Mouse (Mus musculus) olfactory bulb, adult 2 months (tissue): ENCODE measurements at regions not wholly inside any gene's neighbourhood (a gene's known extent, or its start where the extent isn't known, plus 50 kb on each side); places are given as distances from the start of the nearest gene placed in this dataset.

Experiments used
- H3K27ac ChIP-seq: fragments of 200-500 bp; 2 replicates; pipeline ENCODE4 v1.5.1; 2012; ENCODE audit warnings: low read depth, low read length; ENCODE audit not compliant: insufficient read depth
- H3K4me1 ChIP-seq: fragments of 200-500 bp; 2 replicates; pipeline ENCODE4 v1.6.1; 2012; ENCODE audit warnings: low read length; ENCODE audit not compliant: control insufficient read depth, insufficient read depth
- H3K4me3 ChIP-seq: fragments of 200-500 bp; 2 replicates; pipeline ENCODE4 v1.5.1; 2012; ENCODE audit warnings: mild to moderate bottlenecking, low read depth, low read length, moderate library complexity; ENCODE audit not compliant: insufficient read depth
- CTCF ChIP-seq: fragments of 200-500 bp; IDR thresholded peaks from 2 replicates; pipeline ENCODE4 v1.5.1; 2012; ENCODE audit warnings: low read depth, mild to moderate bottlenecking, low read length, moderate library complexity; ENCODE audit not compliant: insufficient read depth
- POLR2A ChIP-seq: fragments of 200-500 bp; IDR thresholded peaks from 2 replicates; pipeline ENCODE4 v1.6.1; 2012; ENCODE audit warnings: mild to moderate bottlenecking, low read depth, low read length, moderate library complexity; ENCODE audit not compliant: insufficient read depth
- WGBS: fragments of 180-500 bp; shearing (Covaris S2); methylation state at CpG from one replicate; pipeline ENCODE4 v1.1.7; 2018; 5-methylcytosine and 5-hydroxymethylcytosine counted together

DNA sequence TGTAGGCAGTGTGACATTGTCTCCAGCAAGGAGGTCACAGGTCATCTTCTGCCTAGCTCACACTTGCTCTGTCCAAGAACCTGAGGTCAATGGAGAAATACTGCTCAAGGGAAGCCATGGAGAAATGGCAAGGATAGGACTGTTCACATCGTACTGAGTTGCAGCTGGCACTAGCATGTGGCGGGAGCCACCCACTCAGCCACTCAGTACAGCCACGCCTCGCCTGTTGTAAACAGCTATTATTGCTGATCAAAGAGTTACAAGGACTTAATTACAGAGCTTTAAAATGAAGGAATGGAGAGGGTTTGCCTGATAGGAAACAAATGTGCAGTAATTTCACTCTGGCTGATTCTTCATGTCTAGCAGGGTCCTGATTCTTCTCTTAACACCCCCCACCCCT, 64.8 kb downstream of the Dll1 start:
- TF ChIP-seq POLR2A, result no peak
- no peak for TF ChIP-seq CTCF
- WGBS, result 30% methylated on average over 4 of the region's 4 CpGs
- Histone ChIP-seq H3K27ac (no peak overlapping the region), H3K4me1 (peaks cover 15% of the 10 kb centered on the region), H3K4me3 (no peak overlapping the region)

DNA sequence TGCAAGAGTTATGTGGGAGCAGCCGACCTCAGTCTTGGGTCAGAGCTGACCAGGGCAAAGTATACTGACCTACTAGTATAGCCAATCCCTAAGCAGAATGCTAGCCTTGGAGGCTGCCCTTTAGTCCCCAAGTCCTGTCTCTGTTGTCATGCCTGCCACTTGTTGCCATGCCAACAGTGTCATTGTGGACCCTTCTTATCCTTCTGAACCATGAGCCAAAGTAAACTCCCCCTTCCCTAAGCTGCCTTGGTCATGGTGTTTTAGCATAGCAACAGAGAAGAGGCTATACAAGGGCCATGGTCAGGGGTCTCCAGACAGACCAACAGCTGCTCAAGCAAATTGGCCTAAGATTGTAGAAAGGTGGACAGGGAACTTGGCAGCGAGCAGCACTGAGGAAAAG, 66.2 kb downstream of the Dll1 start:
- H3K27ac ChIP-seq, result no peak overlapping the region
- 86% methylated on average over 2 of the region's 2 CpGs for WGBS

DNA sequence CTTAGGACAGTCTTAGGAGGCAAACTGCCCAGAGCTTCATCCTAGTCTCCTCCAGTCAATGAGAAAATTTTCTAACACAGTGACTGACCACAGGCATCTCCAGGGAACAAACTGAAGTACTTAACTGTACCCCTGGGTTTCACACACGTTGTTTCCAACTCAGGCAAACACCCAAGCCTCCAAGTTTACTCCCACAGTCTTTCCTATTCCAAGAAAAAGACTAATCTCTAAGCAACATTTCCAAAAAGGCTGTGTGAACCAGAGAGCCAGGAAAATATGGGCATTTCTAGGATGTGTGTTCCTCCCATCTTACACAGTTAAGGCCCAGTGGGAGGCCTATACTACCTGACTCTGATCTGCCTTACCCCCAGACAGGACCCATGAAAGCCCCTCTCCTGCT, 74.6 kb downstream of the Dll1 start:
- Histone ChIP-seq H3K27ac (no peak overlapping the region), H3K4me1 (no peaks in the 10 kb centered on the region), H3K4me3 (no peak overlapping the region)
- 49% methylated on average over 1 of the region's 1 CpGs for WGBS
- TF ChIP-seq POLR2A (no peak), CTCF (no peak)

More for the DNA sequence above, 66.2 kb downstream of the Dll1 start:
- TF ChIP-seq POLR2A (no peak), CTCF (no peak)
- Histone ChIP-seq H3K4me3 (no peak overlapping the region), H3K4me1 (peaks cover 15% of the 10 kb centered on the region)

GRCm38 (mm10) chr17:15299743-15300371, 76.8 kb downstream of the Dll1 start:
- H3K27ac ChIP-seq, result no peak overlapping the region
- WGBS, result 78% methylated on average over 13 of the region's 13 CpGs
- no peak overlapping the region for H3K4me3 ChIP-seq
- no peak for TF ChIP-seq POLR2A
- no peak for TF ChIP-seq CTCF
- no peaks in the 10 kb centered on the region for H3K4me1 ChIP-seq

DNA sequence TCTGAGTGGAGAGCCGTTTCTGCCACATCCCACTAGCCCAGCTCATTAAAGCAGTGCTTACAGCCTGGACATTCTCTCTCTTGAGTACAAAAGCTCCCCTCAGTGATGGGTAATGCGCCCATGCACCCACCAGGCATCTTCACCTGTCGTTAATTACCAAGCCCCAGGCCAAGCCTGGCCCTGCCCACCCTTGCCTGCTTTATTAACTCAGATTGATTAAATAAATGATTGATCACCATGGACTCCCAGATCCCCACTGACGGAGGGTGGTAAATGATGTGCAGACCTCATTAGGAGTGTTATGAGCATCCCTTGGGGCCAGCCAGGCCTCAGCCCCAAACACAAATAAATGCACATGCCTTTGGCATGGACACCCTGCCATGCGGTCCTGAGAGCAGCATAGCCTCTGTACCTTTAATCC, 82.5 kb downstream of the Dll1 start:
- Histone ChIP-seq H3K27ac (no peak overlapping the region), H3K4me3 (no peak overlapping the region), H3K4me1 (no peaks in the 10 kb centered on the region)
- TF ChIP-seq CTCF (no peak), POLR2A (no peak)
- WGBS, result 76% methylated on average over 5 of the region's 5 CpGs

GRCm38 (mm10) chr17:15292490-15293070, 84.1 kb downstream of the Dll1 start:
- no peak for TF ChIP-seq POLR2A
- TF ChIP-seq CTCF, result no peak
- H3K4me3 ChIP-seq, result no peak overlapping the region
- WGBS, result 91% methylated on average over 11 of the region's 11 CpGs

DNA sequence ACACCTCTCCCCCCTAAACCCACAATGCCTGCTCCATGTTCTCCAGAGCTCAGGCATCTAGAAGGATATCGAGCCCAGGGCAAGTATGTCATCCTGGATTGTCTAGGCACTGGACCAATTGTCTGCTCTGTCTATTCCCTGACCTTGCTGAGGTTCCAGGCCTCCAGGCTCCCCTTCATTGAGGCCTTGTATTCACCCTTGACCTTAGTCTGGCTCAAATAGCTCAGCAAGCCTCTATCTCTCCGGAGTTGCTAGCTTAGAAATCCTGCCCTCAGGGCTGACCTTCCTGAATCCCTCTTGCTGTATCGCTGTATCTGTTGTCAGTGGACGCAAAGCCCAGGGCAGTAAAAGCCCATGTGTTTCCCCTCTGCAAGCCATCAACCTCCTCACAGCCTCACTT, 85.0 kb downstream of the Dll1 start:
- Histone ChIP-seq H3K4me1 (no peaks in the 10 kb centered on the region), H3K4me3 (no peak overlapping the region), H3K27ac (no peak overlapping the region)
- 88% methylated on average over 4 of the region's 4 CpGs for WGBS
- no peak for TF ChIP-seq POLR2A
- no peak for TF ChIP-seq CTCF

More at GRCm38 (mm10) chr17:15292490-15293070, 84.1 kb downstream of the Dll1 start:
- H3K4me1 ChIP-seq, result no peaks in the 10 kb centered on the region
- H3K27ac ChIP-seq, result no peak overlapping the region

- H3K4me1 ChIP-seq, result peaks cover 1% of the 10 kb centered on the region
- no peak overlapping the region for H3K4me3 ChIP-seq
- 90% methylated on average over 1 of the region's 1 CpGs for WGBS
- no peak for TF ChIP-seq CTCF
- H3K27ac ChIP-seq, result no peak overlapping the region
Measured at GRCm38 (mm10) chr17:15290326-15290725, 86.3 kb downstream of the Dll1 start.

DNA sequence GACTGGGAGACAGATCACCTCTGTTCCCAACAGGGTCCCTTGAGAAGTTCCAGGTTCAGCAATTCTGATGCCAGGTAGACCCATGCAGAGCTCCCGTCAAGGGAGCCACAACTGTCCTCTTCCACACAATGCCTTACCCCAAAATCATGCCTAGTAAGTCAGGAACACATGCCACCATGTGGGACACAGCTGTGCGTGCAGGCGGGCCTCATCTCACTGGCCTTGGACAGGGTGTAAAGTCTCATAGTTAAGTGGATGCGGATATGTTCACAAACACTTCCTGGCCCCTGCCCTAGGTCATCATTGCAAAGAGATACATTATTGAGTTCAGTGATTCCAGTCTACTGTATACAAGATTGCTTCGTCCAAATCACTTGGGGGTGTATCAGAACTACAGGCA, 87.6 kb downstream of the Dll1 start:
- Histone ChIP-seq H3K4me1 (peaks cover 4% of the 10 kb centered on the region), H3K27ac (no peak overlapping the region), H3K4me3 (no peak overlapping the region)
- WGBS, result 91% methylated on average over 5 of the region's 5 CpGs
- no peak for TF ChIP-seq CTCF
- no peak for TF ChIP-seq POLR2A
